Mouse (Mus musculus): Measurements from ENCODE around the gene Esp15. TPM values are rescaled to one million over a fixed set of nuclear protein-coding genes. Genes with fewer than 3 reads are reported as not detected.
"Not testable (repeated sequence)": the region's sequence is repeated elsewhere in the genome, so short reads cannot be mapped to it uniquely, and the experiment has no call there.

Gene Esp15
- not detected in 2 replicates for polyA plus RNA-seq (2015; fragmentation: Nextera tagmentation; extraction: Ambion mirVana)

- not testable (repeated sequence) for H3K9me3 ChIP-seq (replicated peaks); H3K27me3 ChIP-seq; H3K4me1 ChIP-seq (replicated peaks); ATAC-seq (replicated peaks; ENCODE audit: insufficient number of reproducible peaks, insufficient read depth, low FRiP score, low read depth); H3K4me3 ChIP-seq; H3K4me2 ChIP-seq; H3K36me3 ChIP-seq; H3K9ac ChIP-seq; H3K27ac ChIP-seq
- WGBS, result 60% methylated on average over 6 of the region's 6 CpGs
These were observed at the start of gene Esp15 for GRCm38 (mm10) chr17:39640654-39641053. Esp15 (plus strand) TSS chr17:39640954.

- H3K9me3 ChIP-seq (replicated peaks), result no peaks in the 10 kb centered on the region; the same call in 1 of the 2 replicates
- H3K4me1 ChIP-seq (replicated peaks), result no peaks in the 10 kb centered on the region
- no peak overlapping the region for H3K27ac ChIP-seq
- 35% methylated on average over 1 of the region's 1 CpGs for WGBS
- no peaks in the 10 kb centered on the region for H3K36me3 ChIP-seq
- no peak overlapping the region for H3K9ac ChIP-seq
- no peak for ATAC-seq (replicated peaks; ENCODE audit: insufficient number of reproducible peaks, insufficient read depth, low FRiP score, low read depth)
- no peak overlapping the region for H3K4me3 ChIP-seq
- no peak overlapping the region for H3K4me2 ChIP-seq
- H3K27me3 ChIP-seq, result no peaks in the 10 kb centered on the region
These were observed 49.2 kb upstream of the Esp15 start for GRCm38 (mm10) chr17:39591550-39591949.

Other genes with a start within 250 kb of the Esp15 start
- not detected in 2 replicates for gene Esp18, start 234.6 kb upstream of the Esp15 start, polyA plus RNA-seq (2015; fragmentation: Nextera tagmentation; extraction: Ambion mirVana)
- not detected in 2 replicates for gene Esp16, start 104.8 kb upstream of the Esp15 start, polyA plus RNA-seq (2015; fragmentation: Nextera tagmentation; extraction: Ambion mirVana)